Mouse (Mus musculus): ENCODE data around the gene Ccdc89.
A peak's percentile ranks its signal among the peaks of the same experiment; 100 is the strongest.

Ccdc89 gene

DNA sequence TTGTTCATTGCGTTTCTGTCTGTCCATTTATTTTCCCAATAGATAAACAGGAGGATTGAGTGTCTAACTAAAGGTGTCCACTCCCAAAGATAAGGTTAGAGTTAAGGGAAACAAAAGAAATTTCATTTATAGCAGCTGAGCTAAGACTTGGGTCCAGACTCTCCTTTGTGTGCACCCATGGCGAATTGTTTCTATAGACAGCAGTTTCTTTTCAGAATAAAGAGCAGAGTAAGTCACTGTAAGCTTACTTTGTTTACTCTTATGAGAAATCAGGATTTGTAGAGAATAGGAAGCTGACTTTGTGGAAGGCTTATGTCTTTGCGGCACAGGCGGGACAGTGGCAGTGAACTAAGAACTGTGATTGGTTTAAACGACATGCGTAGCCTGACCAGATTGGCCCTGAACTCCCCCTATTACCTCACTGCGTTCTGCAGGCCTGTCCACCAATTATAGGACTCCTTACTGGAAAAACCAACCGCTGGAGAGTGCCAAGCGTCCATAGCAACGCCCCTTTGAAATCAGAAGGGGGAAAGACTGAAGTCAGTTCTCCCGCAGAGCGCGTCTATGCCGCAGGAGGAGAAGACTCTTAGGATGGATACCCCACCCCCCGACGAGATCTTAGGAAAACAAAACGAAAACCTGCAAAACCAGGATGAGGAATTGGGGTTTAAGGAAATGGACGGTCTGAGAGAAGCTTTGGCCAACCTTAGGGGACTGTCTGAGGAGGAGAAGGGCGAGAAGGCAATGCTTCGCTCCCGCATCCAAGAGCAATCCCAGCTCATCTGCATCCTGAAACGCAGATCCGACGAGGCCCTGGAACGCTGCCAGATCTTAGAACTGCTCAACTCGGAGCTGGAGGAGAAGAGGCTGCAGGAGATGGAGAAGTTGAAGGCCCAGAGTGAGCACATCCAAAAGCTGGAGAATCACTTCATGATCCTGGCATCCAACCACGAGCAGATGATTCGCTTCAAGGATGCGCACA is at the start of gene Ccdc89:
TSS of gene Ccdc89 (plus strand) at position 558 of the 982 bp plus-strand sequence.
- DNase-seq (ENCODE audit: low read depth) = peak; percentile 83

DNA sequence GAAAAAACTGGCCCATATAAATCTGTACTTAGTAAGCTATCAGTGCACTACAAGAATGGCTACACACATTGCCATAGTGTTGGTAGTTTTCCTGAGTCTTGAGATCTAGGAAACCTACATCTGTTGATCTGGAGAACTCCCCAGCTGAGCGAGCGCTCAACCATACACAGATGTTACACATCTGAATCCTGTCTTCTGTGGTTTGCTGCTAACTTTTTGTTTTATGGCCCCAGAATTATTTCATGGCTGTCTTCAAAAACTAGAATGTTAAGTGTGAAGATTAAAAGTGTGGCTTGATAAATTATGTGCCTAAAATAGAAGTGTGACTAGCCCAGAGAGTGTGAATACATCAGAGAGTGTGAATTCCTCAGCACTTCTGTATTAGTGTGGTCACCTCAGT is 42.0 kb upstream of the Ccdc89 start:
- DNase-seq (ENCODE audit: low read depth) = no peak

DNA sequence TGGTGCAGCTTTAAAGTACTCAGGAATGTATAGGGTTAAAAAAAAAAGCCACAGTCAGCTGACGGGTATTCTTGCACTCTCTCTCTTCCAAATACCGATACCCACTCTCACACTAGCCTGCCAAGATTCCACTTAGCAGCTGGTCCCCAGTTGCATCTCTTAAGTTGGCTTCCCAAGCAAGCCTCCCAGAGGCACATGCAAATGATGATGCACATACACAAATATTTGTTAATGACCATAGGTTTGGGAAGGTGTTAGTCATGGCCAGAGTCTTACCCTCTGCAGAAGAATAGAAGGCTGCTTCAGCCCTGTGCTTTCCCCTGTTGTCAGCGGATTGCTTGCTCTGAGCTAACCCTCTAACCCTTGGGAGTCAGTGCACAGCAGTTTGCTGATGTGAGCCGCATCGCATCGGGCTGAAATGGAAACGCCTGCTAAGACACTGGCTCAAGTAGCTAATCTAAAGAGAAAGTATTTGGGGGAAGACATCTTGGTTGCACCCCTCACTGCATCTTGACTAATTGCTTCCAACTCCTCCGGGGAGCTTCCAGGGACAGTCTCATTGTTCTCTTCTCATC is 39.4 kb upstream of the Ccdc89 start:
- DNase-seq (ENCODE audit: low read depth) = peak; percentile 63

DNA sequence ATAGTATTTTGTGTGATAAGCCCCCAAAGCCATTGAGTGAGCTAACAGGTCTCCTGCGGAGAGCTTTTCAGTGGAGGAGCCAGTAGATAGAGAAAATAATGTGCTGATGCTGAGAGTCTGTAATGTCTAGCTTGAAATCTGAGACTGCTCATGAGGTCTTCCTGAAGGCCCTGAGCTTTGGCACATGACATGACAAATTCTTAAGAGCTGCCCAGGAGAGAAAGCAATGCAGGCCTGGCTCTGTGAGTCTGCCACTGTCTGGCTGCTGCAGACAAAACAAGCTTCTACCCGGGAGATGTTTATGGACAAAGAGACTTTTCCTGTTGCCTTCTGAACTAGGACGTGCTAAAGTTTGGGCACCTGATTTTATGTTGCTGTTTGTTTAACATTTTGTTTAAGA is 36.6 kb upstream of the Ccdc89 start:
- DNase-seq (ENCODE audit: low read depth) = peak; percentile 27

DNA sequence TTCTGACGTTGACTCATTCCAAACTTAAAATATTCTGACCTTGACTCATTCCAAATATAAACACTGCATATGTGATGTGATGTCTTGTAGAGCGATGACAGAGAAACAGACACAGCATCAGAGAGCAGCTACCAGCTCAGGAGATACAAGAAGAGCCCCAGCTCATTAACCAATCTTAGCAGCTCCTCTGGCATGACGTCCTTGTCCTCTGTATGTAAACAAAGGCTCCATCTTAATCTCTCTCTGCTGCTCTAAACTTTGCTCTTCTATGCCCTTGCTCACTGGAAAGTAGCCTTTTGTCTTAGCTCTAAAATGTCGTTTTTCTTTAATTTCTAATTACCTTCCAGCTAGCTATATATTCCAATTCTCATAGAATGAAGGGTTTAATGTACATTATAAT is 31.3 kb upstream of the Ccdc89 start:
- no peak for DNase-seq (ENCODE audit: low read depth)

DNA sequence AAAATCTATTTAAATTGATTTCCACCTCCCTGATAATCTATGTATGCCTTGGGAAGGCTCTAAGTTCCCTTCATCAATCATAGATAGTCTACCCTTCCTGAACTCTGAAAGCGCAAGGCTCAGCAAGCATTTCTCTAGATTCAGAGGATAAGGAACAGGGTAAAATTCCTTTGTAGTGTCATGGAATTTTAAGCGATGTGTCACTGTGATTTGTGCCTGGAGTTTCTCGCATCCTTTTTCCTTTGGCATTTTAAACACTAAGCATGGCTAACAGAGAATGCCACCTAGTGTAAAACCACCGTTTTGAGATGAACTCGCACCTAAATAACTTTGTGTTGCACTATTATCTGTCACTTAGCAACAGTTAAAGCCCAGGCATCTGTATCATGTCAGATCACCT is 30.4 kb upstream of the Ccdc89 start:
- DNase-seq (ENCODE audit: low read depth) = no peak

DNA sequence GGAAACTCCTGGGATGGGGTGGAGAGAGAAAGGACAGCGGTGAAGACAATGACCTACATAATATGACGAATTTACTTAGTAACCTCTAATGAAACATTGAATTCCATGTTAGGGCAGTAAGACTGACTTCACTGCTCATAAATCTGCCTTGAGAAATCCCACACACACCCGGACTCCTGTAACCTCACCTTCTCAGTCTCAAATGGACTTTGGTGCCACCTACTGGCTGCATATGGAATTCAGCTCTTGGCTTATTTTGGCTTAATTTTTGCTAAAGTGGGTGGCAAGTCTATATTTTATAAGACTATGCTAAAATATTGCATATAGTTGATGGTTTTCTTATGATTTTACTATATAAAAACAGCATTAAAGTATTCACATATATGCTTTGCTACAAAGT is 16.4 kb upstream of the Ccdc89 start:
- DNase-seq (ENCODE audit: low read depth) = peak; percentile 59

DNA sequence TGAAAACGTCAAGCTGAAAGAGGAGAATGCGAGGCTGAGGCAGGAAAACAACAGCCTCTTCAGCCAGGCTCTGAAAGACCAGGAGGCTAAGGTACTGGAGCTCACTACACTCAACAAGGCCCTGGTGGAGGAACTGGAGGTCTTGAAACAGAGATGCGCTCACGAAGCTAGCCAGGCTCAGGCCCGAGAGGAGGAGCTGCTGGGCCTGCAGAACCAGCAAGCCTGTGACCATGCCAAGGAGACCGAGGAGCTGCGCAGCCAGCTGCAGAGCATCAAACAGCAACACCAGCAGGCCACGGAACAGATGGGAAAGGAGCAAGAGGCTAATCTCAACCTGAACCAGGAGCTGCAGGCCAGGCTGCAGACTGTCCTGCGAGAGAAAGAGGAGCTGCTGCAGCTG is 629 bp downstream of the Ccdc89 start:
- no peak for DNase-seq (ENCODE audit: low read depth)

DNA sequence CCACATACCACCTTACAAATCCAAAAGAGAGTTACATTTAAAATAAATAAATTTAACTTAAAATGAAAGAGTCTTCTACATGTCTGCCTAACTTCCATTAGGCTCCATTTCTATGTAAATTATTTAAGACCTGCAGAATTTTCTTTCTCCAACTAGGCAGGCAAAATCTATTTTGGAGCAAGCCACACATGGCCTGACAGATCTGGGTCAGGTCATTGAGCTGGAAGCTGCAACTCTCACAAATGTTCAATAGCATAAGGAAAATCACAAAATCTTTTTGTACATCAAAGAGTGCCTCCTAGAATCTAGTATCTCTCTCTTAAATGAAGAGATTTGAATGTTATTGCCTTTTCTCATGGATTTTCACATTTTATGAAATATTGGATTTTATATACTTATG is 5.8 kb downstream of the Ccdc89 start:
- DNase-seq (ENCODE audit: low read depth) = no peak

DNA sequence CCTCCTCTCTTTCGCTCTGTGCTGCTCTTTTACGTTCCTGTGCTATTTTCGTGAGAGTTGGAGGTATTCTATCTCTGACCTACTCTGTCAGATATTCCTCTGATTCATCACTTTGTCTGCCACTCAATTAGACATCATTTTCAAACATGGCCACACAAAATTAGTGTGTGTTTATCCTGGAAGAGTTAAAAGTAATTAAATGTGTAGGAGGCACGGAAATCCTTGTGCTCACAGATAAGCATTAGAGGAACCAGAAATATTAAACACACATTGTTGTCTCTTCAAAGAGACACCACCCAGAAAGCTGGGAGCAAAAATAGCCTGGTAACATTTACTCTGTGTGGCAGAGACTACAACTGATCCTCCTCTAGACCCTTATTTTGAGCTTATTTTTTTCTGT is 13.7 kb downstream of the Ccdc89 start:
- no peak for DNase-seq (ENCODE audit: low read depth)

DNA sequence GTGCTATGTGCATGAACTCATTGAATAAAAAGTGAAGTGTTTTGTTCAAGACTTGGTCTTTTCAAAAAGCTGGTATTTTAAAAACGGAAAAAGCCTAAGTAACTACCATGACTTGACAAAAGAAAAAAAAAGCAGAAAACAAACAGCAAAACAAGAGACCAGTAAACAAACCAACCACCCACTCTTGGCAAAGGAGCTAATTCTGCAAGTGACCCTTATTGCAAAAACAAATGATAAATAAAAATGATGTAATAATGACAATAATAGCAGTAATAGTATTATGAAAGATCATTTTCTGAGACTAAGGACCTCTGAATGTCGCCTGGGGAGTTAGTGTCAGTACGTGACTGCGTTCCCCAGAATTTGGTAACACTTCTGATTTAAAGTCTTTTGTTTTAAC is 15.7 kb downstream of the Ccdc89 start:
- no peak for DNase-seq (ENCODE audit: low read depth)

DNA sequence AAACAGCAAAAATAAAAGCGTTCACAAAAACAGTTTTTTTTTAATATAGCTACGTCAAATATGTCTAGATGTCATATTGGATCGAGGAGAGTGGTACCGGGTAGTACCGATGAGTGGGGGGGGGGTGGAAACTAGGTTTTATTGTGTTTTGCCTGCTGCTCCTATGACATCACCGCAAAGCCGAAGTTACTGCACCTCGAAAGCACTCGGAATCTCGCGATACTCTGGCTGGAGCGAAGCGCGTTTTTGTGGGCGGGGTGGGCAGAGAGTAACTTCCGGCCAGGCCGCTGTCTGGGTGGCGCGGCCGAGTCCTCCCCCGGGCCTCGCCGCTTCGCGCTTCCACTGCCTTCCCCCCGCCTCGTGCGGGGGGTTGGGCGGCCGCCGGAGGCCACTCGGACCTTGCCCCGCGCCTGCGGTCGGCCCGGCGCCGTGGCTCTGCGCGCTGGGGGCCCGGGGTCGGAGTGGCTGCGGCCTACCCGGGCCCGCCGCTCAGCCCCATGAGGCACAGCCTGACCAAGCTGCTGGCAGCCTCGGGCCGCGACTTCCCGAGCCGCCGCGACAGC is 16.2 kb downstream of the Ccdc89 start, which contains the start of gene Crebzf:
TSS of gene Crebzf (plus strand) at position 212 of the 563 bp plus-strand sequence.
- DNase-seq (ENCODE audit: low read depth) = peak; percentile 95

DNA sequence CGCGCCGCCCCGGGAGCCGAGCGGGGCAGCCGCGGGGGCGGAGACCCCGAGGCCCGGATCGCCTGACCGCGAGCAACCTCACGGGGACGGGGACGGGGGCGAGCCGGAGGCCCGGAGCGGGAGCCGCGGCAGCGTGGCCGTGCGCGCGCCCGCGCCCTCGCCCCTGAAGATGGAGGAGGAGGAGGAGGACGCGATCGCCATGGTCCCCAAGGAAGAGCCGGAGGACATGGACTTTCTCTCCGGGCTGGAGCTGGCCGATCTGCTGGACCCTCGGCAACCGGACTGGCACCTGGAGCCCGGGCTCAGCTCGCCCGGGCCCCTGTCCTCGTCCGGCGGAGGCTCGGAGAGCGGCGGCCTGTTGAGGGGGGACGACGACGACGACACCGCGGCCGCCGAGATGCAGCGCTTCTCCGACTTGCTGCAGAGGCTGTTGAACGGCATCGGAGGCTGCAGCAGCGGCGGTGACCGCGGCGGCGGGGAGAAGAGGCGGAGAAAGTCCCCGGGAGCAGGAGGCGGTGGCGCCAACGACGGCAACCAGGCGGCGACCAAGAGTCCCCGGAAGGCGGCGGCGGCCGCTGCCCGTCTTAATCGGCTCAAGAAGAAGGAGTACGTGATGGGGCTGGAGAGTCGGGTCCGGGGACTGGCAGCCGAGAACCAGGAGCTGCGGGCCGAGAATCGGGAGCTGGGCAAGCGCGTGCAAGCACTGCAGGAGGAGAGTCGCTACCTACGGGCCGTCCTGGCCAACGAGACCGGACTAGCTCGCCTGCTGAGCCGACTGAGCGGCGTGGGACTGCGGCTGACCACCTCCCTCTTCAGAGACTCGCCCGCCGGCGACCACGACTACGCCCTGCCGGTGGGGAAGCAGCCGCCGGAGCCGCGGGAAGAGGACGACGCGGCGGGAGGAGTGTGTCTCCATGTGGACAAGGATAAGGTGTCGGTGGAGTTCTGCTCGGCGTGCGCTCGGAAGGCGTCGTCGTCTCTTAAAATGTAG is 17.0 kb downstream of the Ccdc89 start:
- DNase-seq (ENCODE audit: low read depth) = no peak

DNA sequence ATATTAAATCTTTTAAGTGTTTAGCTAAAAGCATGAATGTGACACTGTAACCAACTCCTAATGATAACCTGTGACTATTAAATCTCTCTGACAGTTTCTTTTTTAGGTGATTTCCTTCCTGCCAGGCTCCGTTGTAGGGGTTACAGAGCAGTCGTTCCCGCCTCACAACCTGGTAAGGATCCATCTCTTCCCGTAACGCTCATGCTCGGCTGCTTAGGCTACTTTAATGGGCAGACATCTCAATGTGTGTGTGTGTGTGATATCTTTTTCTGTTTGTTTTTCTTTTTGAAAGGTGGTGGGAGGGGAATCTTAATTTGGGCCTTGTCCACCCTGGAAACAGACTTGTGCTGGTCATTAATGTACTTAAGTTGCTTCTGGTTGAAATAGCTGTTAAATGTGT is 17.8 kb downstream of the Ccdc89 start:
- DNase-seq (ENCODE audit: low read depth) = no peak

DNA sequence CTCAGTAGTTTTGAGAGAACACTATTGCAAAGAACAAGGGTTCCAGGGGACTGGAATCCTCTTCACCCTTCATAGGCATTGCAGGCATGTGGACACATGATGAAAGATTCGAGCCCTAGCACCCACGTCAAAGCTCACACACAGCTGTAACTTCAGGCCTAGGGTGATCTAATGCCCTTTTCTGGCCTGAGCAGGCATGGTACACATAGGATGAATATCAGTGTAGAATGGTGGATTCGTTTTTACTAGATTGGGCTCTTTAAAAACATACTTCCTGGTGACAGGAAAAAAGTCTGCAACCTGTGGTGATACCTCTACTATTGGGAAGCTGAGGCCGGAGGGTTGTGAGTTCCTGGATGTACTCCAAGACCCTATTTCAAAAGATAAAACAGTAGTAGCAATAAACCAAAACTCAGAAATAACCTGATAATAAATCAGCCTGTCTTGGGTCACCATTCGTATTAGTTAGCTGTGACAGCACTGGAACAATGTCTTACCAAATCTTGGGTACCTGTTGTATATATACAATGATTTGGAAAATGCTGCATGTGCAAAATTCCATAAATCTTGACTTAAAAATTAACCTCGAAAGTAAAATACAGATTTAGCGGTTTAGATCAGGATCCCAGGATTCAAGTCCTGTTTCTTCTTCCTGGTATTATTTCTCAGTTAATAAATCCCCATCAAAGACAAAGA is 29.9 kb downstream of the Ccdc89 start:
- no peak for DNase-seq (ENCODE audit: low read depth)

DNA sequence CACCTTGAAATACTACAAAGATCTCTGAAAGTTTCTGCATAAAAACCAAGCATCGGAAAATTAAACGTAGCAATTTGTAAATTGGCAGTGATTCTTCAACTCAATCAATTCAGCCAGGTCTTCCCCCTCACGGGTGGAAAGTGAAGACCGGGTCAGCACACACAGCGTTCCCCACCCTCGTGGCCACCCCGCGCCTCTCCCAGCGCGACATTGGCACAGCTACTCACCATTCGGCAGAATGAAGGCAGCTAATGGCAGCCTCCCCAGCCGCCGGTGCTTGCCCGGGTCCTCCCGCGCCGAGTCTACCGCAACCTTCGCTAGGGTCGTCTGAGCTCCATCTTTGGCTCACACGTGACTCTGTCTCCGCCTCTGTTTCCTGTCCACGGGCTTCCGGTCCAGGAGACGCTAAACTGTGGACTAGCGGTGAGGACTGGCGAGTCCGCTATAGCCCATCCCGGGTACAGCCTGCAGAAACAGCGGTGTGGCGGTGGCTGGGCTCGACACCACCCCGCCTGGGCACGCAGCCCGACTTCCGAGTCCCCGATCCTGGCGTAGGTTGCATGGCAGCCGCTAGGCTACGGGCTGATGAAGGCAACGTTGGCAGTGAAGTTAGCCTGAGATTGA is 30.6 kb downstream of the Ccdc89 start, which contains the start of gene Tmem126a:
TSS of gene Tmem126a (minus strand) at position 385 of the 624 bp plus-strand sequence.
- DNase-seq (ENCODE audit: low read depth) = peak; percentile 82

DNA sequence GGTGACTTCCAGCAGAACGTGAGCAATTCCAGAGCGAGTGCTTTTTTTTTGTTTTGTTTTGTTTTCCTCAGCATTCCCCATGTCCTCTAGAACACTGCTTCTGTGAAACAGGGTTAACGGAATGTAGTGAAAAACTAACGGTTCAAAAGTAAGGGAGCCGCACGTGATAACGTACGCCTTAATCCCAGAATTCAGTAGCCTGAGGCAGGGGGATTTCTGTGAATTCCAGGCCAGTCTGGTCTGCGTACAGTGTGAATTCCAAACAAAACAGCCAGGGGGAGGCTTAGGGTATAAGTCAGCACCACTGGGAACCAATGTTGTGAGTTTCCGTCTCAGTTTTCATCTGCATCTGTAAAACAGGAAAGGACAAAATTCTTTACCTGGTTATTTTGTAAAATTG is 31.1 kb downstream of the Ccdc89 start:
- no peak for DNase-seq (ENCODE audit: low read depth)

DNA sequence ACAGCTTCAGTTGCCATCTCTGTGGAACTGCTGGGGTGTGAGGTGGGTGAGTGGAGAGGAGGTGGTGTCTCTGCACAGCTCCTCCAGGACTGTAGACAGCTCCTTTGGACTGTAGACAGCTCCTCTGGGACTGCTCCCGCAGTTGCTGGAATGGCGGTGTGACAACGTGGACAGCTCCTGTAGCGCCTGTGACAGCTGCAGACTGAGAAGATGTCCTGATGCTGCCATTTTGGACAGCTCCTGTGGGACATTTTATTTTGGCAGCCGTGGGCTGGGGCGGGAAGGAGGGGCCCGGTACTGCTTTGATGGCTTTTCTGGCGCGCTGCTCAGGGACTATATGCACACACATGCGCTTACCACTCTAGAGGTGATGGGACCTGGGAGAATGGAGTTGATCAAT is 34.0 kb downstream of the Ccdc89 start:
- no peak for DNase-seq (ENCODE audit: low read depth)

DNA sequence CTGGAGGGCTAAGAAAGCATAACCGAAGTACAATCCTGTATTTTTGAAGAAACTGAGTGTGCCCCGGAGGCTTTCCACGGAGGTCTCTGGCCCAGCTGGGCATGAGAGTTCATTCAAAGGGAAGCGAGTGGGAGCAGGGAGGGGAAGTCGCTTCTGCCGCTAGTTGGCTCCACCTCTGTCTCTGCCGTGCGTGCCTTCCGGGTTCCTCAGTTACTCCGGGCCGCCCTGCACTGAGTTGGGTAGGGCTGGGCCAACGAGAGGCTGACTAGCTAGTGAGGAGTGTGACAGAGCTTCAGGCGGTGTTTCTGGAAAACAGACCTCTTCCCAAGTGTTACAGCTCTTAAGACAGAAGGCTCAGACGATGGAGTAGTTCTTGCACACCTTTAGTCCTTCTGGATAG is 34.6 kb downstream of the Ccdc89 start:
- no peak for DNase-seq (ENCODE audit: low read depth)

DNA sequence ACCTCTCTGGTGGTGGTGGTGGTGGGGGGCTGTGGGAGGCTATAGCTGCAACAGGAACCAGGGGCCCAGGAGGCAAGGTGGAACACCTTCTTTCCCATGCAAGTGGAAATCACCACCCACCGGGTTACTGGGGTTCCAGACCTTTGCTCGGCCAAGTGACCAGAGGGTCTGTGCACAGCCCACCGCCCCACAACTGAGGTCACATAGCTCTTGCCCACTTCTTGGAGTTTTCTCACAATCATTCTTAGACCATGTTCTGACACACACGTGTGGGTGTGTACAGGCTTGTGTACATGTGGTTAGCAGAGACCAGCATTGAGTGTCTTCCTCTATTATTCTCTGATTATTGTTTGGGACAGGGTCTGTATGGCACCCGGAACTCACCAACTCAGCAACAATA is 35.1 kb downstream of the Ccdc89 start:
- DNase-seq (ENCODE audit: low read depth) = no peak

DNA sequence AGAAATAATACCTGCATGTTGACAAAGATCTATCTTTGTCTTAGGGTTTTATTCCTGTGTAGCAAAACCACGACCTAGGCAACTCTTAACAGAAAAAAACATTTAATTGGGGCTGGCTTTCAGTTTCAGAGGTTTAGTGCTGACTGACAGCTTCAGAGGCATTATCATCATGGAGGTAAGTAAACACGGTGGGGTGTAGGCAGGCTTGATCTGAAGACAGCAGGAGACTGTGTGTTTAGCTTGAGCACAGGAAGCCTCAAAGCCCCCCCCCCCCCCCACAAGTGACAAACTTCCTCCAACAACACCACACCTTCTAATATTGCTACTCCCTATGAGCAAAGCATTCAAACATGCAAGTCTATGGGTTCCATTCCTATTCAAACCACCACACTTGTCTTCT is 47.1 kb downstream of the Ccdc89 start:
- no peak for DNase-seq (ENCODE audit: low read depth)
